Mouse (Mus musculus): ENCODE measurements around the gene Ap5s1. TPM values are rescaled to one million over a fixed set of nuclear protein-coding genes. Genes with fewer than 3 reads are reported as not detected.

Gene Ap5s1
- total RNA-seq, 2 experiments from 2014 or later = 21.0 to 22.4 TPM

DNA sequence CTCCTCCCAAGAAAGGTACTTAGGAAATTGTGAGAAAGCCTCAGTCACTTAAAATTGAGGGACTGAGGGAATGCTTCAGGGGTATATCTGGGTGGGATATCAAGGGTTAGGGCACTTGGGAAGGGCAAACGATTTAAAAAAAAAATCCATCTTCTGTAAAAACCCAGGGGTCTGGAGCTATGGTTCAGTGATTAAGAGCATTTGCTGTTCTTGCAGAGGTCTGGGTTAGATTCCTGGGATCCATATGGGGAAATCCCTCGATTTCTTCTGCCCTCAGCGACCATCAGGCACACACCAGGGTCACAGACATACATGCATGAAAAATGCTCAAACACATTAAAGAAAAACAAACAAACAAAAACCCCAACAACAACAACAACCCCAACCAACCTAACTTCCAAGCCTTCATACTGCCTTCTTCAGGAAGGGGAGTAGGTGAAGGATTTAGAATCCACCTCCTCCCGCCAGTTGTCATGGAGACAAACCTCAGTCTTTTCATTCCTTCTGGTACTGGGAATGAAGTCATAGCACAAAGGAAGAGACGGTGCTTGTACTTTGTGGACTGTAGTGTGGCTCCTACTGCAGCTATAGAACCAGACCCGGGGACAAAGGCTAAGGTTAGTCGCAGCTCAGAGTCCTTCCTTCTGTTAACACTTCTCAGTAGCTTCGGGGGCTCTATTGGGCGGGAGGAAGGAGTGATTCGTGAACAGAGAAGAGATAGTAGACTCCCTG, 54.8 kb downstream of the Ap5s1 start:
- DNase-seq (ENCODE audit: low spot score in 2 of 2) = no peak

- DNase-seq (ENCODE audit: low spot score in 2 of 2) = peak; percentile 98 to 99
Observed at GRCm38 (mm10) chr2:131262213-131262672, 55.4 kb downstream of the Ap5s1 start, which contains the start of gene Pank2. Pank2 (plus strand) TSS chr2:131262495.

Other genes starting within 250 kb of the Ap5s1 start
- 10 to 100 TPM; 38.7 to 40.0 TPM for gene Gfra4, start 164.0 kb upstream of the Ap5s1 start, total RNA-seq (2021)
- 1 to 10 TPM; 1.1 to 1.4 TPM for gene Adam33, start 143.3 kb upstream of the Ap5s1 start, total RNA-seq (2021)
- under 1 TPM; 0.50 to 0.51 TPM for gene Siglec1, start 120.3 kb upstream of the Ap5s1 start, total RNA-seq (2021)
- gene Hspa12b, start 79.8 kb upstream of the Ap5s1 start, total RNA-seq (2021) = 10 to 100 TPM in 1 of 2 experiments, 1 to 10 TPM in 1; 9.3 to 10.9 TPM
- gene Gm11037, start 73.6 kb upstream of the Ap5s1 start, total RNA-seq (2021) = not detected
- gene 1700037H04Rik, start 47.0 kb upstream of the Ap5s1 start, total RNA-seq (2021) = 10 to 100 TPM; 64.4 to 70.0 TPM
- gene Cenpb, start 27.0 kb upstream of the Ap5s1 start, total RNA-seq (2021) = 100 to 1,000 TPM; 106 to 108 TPM
- 10 to 100 TPM; 19.7 to 27.0 TPM for gene Cdc25b, start 20.1 kb upstream of the Ap5s1 start, total RNA-seq (2021)
- gene Spef1, start 19.8 kb upstream of the Ap5s1 start, total RNA-seq (2021) = 10 to 100 TPM; 21.9 to 22.7 TPM
- 1 to 10 TPM; 6.8 to 7.4 TPM for gene Mavs, start 27.0 kb downstream of the Ap5s1 start, total RNA-seq (2021)
- gene Pank2, start 55.4 kb downstream of the Ap5s1 start, total RNA-seq (2021) = 10 to 100 TPM; 64.8 to 69.1 TPM
- gene Rnf24, start 145.8 kb downstream of the Ap5s1 start, total RNA-seq (2021) = 10 to 100 TPM; 29.8 to 30.8 TPM

Measured in layer of hippocampus, postnatal 10 days (tissue).